Mouse (Mus musculus) ES-E14 (cell line): ENCODE data around the gene Prkar1a.

Experiments used
- CHD2 ChIP-seq: IDR thresholded peaks from 2 replicates; pipeline ENCODE4 v1.6.1; 2014; ENCODE audit warnings: mild to moderate bottlenecking, low read depth, low read length, inconsistent platforms
- HCFC1 ChIP-seq: IDR thresholded peaks from 2 replicates; pipeline ENCODE4 v1.6.1; 2012; ENCODE audit warnings: low read length, inconsistent platforms, borderline replicate concordance; ENCODE audit not compliant: insufficient read depth
- MAFK ChIP-seq: IDR thresholded peaks from 2 replicates; pipeline ENCODE4 v1.6.1; 2014; ENCODE audit warnings: mild to moderate bottlenecking, low read depth, low read length, inconsistent platforms; ENCODE audit not compliant: insufficient read depth
- ZC3H11A ChIP-seq: IDR thresholded peaks from 2 replicates; pipeline ENCODE4 v1.6.1; 2012; ENCODE audit warnings: low read depth, mild to moderate bottlenecking, inconsistent platforms, low read length, borderline replicate concordance

- TF ChIP-seq HCFC1 (no peak), CHD2 (no peak), ZC3H11A (no peak), MAFK (no peak)
These were observed 33.9 kb upstream of the Prkar1a start for GRCm38 (mm10) chr11:109615286-109615685.
